Mouse (Mus musculus) liver, embryonic 14.5 days (tissue): Measurements from ENCODE around the gene Capn15. TPM values are rescaled to one million over a fixed set of nuclear protein-coding genes. Genes with fewer than 3 reads are reported as not detected.

ENCODE experiments used
- ATAC-seq: fragments of 200-750 bp; cut with Nextera tagmentation; 2 replicates; pipeline ENCODE4 v1.8.0; 2017; ENCODE audit warnings: moderate number of reproducible peaks, mild to moderate bottlenecking, moderate library complexity; ENCODE audit not compliant: insufficient read depth
- DNase-seq, 3 experiments: peaks; one replicate each; pipeline ENCODE4 v3.0.0-alpha.2; 2012 to 2013; ENCODE audit warnings: low read depth in 3 of 3, low spot score in 3 of 3
- H3K27ac ChIP-seq: fragments of 300-500 bp; sonication (generic); 2 replicates; pipeline ENCODE4 v1.5.1; 2014; ENCODE audit warnings: moderate library complexity, mild to moderate bottlenecking, control low read depth, inconsistent platforms
- H3K27me3 ChIP-seq: fragments of 300-500 bp; sonication (generic); 2 replicates; pipeline ENCODE4 v1.6.1; 2014; ENCODE audit warnings: mild to moderate bottlenecking, low read length, moderate library complexity; ENCODE audit not compliant: control insufficient read depth, insufficient read depth
- H3K36me3 ChIP-seq: fragments of 300-500 bp; sonication (generic); replicated peaks from 2 replicates; pipeline ENCODE4 v1.6.1; 2014; ENCODE audit warnings: low read depth; ENCODE audit not compliant: control insufficient read depth, insufficient read depth
- H3K4me1 ChIP-seq, 2 experiments: fragments of 200-500 bp in 1 of 2; fragments of 300-500 bp in 1 of 2; sonication (generic) in 1 of 2; replicated peaks; 2 replicates each; pipeline ENCODE4 v1.6.1; 2012 to 2014; ENCODE audit warnings: antibody characterized with exemption in 1 of 2, inconsistent platforms in 1 of 2, low read length in 1 of 2; ENCODE audit not compliant: control insufficient read depth in 2 of 2, insufficient read depth in 2 of 2
- H3K4me2 ChIP-seq: fragments of 300-500 bp; sonication (generic); 2 replicates; pipeline ENCODE4 v1.6.1; 2014; ENCODE audit warnings: low read depth, mild to moderate bottlenecking, control low read depth, moderate library complexity
- H3K4me3 ChIP-seq, 2 experiments: fragments of 200-500 bp in 1 of 2; fragments of 300-500 bp in 1 of 2; sonication (generic) in 1 of 2; 2 replicates each; pipeline ENCODE4 v1.5.1; 2012 to 2014; ENCODE audit warnings: low read depth in 2 of 2, low read length in 2 of 2, mild to moderate bottlenecking in 2 of 2, control low read depth in 1 of 2, inconsistent platforms in 1 of 2, moderate library complexity in 1 of 2; ENCODE audit not compliant: insufficient read depth in 1 of 2
- H3K9ac ChIP-seq: fragments of 300-500 bp; sonication (generic); replicated peaks from 2 replicates; pipeline ENCODE4 v1.6.1; 2014; ENCODE audit warnings: mild to moderate bottlenecking, control low read depth, moderate library complexity
- H3K9me3 ChIP-seq: fragments of 300-500 bp; sonication (generic); 2 replicates; pipeline ENCODE4 v1.6.1; 2016; ENCODE audit warnings: low read length, mixed read lengths; ENCODE audit not compliant: control insufficient read depth
- CTCF ChIP-seq: IDR thresholded peaks from 2 replicates; pipeline ENCODE4 v1.5.1; 2016; ENCODE audit warnings: antibody characterized with exemption, low read depth, control low read depth
- EP300 ChIP-seq: IDR thresholded peaks from 2 replicates; pipeline ENCODE4 v1.6.1; 2016; ENCODE audit warnings: antibody characterized with exemption, low read depth
- WGBS: fragments of 180-500 bp; shearing (Covaris S2); extraction: QIAGEN DNeasy Blood & Tissue Kit; methylation state at CpG from one replicate; pipeline ENCODE4 v1.1.7; 2014; ENCODE audit not compliant: insufficient replicate concordance; 5-methylcytosine and 5-hydroxymethylcytosine counted together
- polyA plus RNA-seq, 2 experiments: library from polyadenylated mRNA; depleted of rRNA in 1 of 2; stranded (reverse) in 1 of 2; unstranded in 1 of 2; fragments of >200 nt; fragmentation: Nextera tagmentation in 1 of 2; extraction: Ambion mirVana in 1 of 2; gene quantifications; 2 replicates each; pipeline versions ENCODE4 v1.2.1 to v1.2.3; 2012 to 2014

Capn15 gene
- polyA plus RNA-seq, 2 experiments = 7.7 to 8.3 TPM

- TF ChIP-seq CTCF (no peak), EP300 (no peak)
- H3K4me3 ChIP-seq = no peak overlapping the region
- H3K27me3 ChIP-seq = no peaks in the 10 kb centered on the region
- H3K27ac ChIP-seq = no peak overlapping the region
- no peak for DNase-seq
- H3K4me2 ChIP-seq = no peak overlapping the region
- ATAC-seq = no peak
- 50% methylated on average over 14 of the region's 14 CpGs for WGBS
- no peaks in the 10 kb centered on the region for H3K9me3 ChIP-seq
- H3K36me3 ChIP-seq = no peaks in the 10 kb centered on the region
- H3K4me1 ChIP-seq = peaks cover under 1 to 16% of the 10 kb centered on the region in 2 experiments; a peak in 3 of 4 replicates
- no peak overlapping the region for H3K9ac ChIP-seq
Measured at GRCm38 (mm10) chr17:25913186-25913876, 72.3 kb downstream of the Capn15 start.

DNA sequence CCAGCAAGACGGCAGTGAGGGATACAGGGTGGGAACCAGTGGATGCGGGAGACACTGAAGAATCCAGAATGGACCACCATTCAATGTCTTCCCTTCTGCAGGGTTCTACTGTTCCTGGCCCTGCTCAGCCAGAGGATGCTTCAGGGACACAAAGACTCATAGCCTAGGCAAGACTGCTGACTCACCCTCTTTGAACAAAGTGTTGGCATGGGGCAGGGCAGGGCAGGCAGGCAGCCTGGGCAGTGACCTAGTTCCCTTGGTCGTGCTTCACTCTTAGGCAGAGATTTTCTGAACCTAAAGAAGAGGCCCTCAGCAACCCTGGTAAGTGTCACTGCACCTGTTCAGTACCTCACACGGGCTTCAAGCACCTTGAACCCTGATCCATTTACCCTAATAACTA, 73.8 kb downstream of the Capn15 start:
- Histone ChIP-seq H3K36me3 (no peaks in the 10 kb centered on the region), H3K9me3 (no peaks in the 10 kb centered on the region), H3K4me2 (no peak overlapping the region), H3K4me1 (peaks cover 0 to 15% of the 10 kb centered on the region in 2 experiments; a peak in 1 of 4 replicates), H3K4me3 (no peak overlapping the region), H3K9ac (no peak overlapping the region), H3K27ac (no peak overlapping the region), H3K27me3 (no peaks in the 10 kb centered on the region)
- DNase-seq (no peak), ATAC-seq (no peak)
- 74% methylated on average over 4 of the region's 4 CpGs for WGBS
- no peak for TF ChIP-seq EP300
- no peak for TF ChIP-seq CTCF

Other genes with a start within 250 kb of the Capn15 start
Only the 30 nearest of the 32 such genes appear.
- 7.5 and 10.2 TPM in 2 replicates for gene Narfl, start 212.0 kb downstream of the Capn15 start, polyA plus RNA-seq (2012; rRNA removed)
- 12.9 and 14.0 TPM in 2 replicates for gene Narfl, start 212.0 kb downstream of the Capn15 start, polyA plus RNA-seq (2014; fragmentation: Nextera tagmentation; extraction: Ambion mirVana)
- gene Haghl, start 200.1 kb downstream of the Capn15 start, polyA plus RNA-seq (2012; rRNA removed) = 6.1 and 7.6 TPM in 2 replicates
- gene Haghl, start 200.1 kb downstream of the Capn15 start, polyA plus RNA-seq (2014; fragmentation: Nextera tagmentation; extraction: Ambion mirVana) = 5.8 and 6.1 TPM in 2 replicates
- 0.02 and 0.03 TPM in 2 replicates for gene Ccdc78, start 199.2 kb downstream of the Capn15 start, polyA plus RNA-seq (2012; rRNA removed)
- gene Ccdc78, start 199.2 kb downstream of the Capn15 start, polyA plus RNA-seq (2014; fragmentation: Nextera tagmentation; extraction: Ambion mirVana) = not detected in 2 replicates
- gene Fam173a, start 192.9 kb downstream of the Capn15 start, polyA plus RNA-seq (2012; rRNA removed) = 37.7 and 46.6 TPM in 2 replicates
- 57.2 and 57.7 TPM in 2 replicates for gene Fam173a, start 192.9 kb downstream of the Capn15 start, polyA plus RNA-seq (2014; fragmentation: Nextera tagmentation; extraction: Ambion mirVana)
- gene AC134908.4, start 190.1 kb downstream of the Capn15 start, polyA plus RNA-seq (2012; rRNA removed) = not detected in 2 replicates
- not detected in 2 replicates for gene AC134908.4, start 190.1 kb downstream of the Capn15 start, polyA plus RNA-seq (2014; fragmentation: Nextera tagmentation; extraction: Ambion mirVana)
- 20.3 and 27.3 TPM in 2 replicates for gene Metrn, start 188.7 kb downstream of the Capn15 start, polyA plus RNA-seq (2012; rRNA removed)
- 4.1 TPM in 2 replicates for gene Metrn, start 188.7 kb downstream of the Capn15 start, polyA plus RNA-seq (2014; fragmentation: Nextera tagmentation; extraction: Ambion mirVana)
- 0.04 and 0.22 TPM in 2 replicates for gene Fbxl16, start 176.7 kb downstream of the Capn15 start, polyA plus RNA-seq (2012; rRNA removed)
- gene Fbxl16, start 176.7 kb downstream of the Capn15 start, polyA plus RNA-seq (2014; fragmentation: Nextera tagmentation; extraction: Ambion mirVana) = not detected in 2 replicates
- 14.1 and 14.3 TPM in 2 replicates for gene Wdr24, start 162.2 kb downstream of the Capn15 start, polyA plus RNA-seq (2012; rRNA removed)
- gene Wdr24, start 162.2 kb downstream of the Capn15 start, polyA plus RNA-seq (2014; fragmentation: Nextera tagmentation; extraction: Ambion mirVana) = 9.2 and 11.4 TPM in 2 replicates
- gene Jmjd8, start 156.9 kb downstream of the Capn15 start, polyA plus RNA-seq (2012; rRNA removed) = 17.3 and 17.9 TPM in 2 replicates
- gene Jmjd8, start 156.9 kb downstream of the Capn15 start, polyA plus RNA-seq (2014; fragmentation: Nextera tagmentation; extraction: Ambion mirVana) = 13.7 and 16.2 TPM in 2 replicates
- gene Stub1, start 152.4 kb downstream of the Capn15 start, polyA plus RNA-seq (2012; rRNA removed) = 70.2 and 85.1 TPM in 2 replicates
- 96.7 and 100 TPM in 2 replicates for gene Stub1, start 152.4 kb downstream of the Capn15 start, polyA plus RNA-seq (2014; fragmentation: Nextera tagmentation; extraction: Ambion mirVana)
- 1.5 and 2.0 TPM in 2 replicates for gene Rhbdl1, start 148.5 kb downstream of the Capn15 start, polyA plus RNA-seq (2012; rRNA removed)
- gene Rhbdl1, start 148.5 kb downstream of the Capn15 start, polyA plus RNA-seq (2014; fragmentation: Nextera tagmentation; extraction: Ambion mirVana) = 0.35 and 0.58 TPM in 2 replicates
- 3.3 and 6.9 TPM in 2 replicates for gene Gm20683, start 144.0 kb downstream of the Capn15 start, polyA plus RNA-seq (2012; rRNA removed)
- gene Gm20683, start 144.0 kb downstream of the Capn15 start, polyA plus RNA-seq (2014; fragmentation: Nextera tagmentation; extraction: Ambion mirVana) = 0.43 TPM in 1 of 2 replicates, not detected in the other
- gene Rhot2, start 140.9 kb downstream of the Capn15 start, polyA plus RNA-seq (2012; rRNA removed) = 33.3 and 34.7 TPM in 2 replicates
- gene Rhot2, start 140.9 kb downstream of the Capn15 start, polyA plus RNA-seq (2014; fragmentation: Nextera tagmentation; extraction: Ambion mirVana) = 4.2 and 5.3 TPM in 2 replicates
- gene Wdr90, start 124.3 kb downstream of the Capn15 start, polyA plus RNA-seq (2012; rRNA removed) = 18.1 and 19.6 TPM in 2 replicates
- 7.5 and 11.1 TPM in 2 replicates for gene Wdr90, start 124.3 kb downstream of the Capn15 start, polyA plus RNA-seq (2014; fragmentation: Nextera tagmentation; extraction: Ambion mirVana)
- 22.1 and 23.1 TPM in 2 replicates for gene Mcrip2, start 117.0 kb downstream of the Capn15 start, polyA plus RNA-seq (2012; rRNA removed)
- 44.0 and 44.9 TPM in 2 replicates for gene Mcrip2, start 117.0 kb downstream of the Capn15 start, polyA plus RNA-seq (2014; fragmentation: Nextera tagmentation; extraction: Ambion mirVana)
- 45.3 and 47.6 TPM in 2 replicates for gene Mettl26, start 110.7 kb downstream of the Capn15 start, polyA plus RNA-seq (2012; rRNA removed)
- gene Mettl26, start 110.7 kb downstream of the Capn15 start, polyA plus RNA-seq (2014; fragmentation: Nextera tagmentation; extraction: Ambion mirVana) = 46.5 and 50.3 TPM in 2 replicates
- gene Wfikkn1, start 104.9 kb downstream of the Capn15 start, polyA plus RNA-seq (2012; rRNA removed) = 0.54 and 0.71 TPM in 2 replicates
- gene Wfikkn1, start 104.9 kb downstream of the Capn15 start, polyA plus RNA-seq (2014; fragmentation: Nextera tagmentation; extraction: Ambion mirVana) = 0.52 and 0.67 TPM in 2 replicates
- gene Rab40c, start 66.1 kb downstream of the Capn15 start, polyA plus RNA-seq (2012; rRNA removed) = 6.4 and 7.8 TPM in 2 replicates
- 3.4 and 3.8 TPM in 2 replicates for gene Rab40c, start 66.1 kb downstream of the Capn15 start, polyA plus RNA-seq (2014; fragmentation: Nextera tagmentation; extraction: Ambion mirVana)
- gene Pigq, start 40.9 kb downstream of the Capn15 start, polyA plus RNA-seq (2012; rRNA removed) = 270 and 414 TPM in 2 replicates
- gene Pigq, start 40.9 kb downstream of the Capn15 start, polyA plus RNA-seq (2014; fragmentation: Nextera tagmentation; extraction: Ambion mirVana) = 170 and 186 TPM in 2 replicates
- 4.3 and 8.9 TPM in 2 replicates for gene Nhlrc4, start 40.8 kb downstream of the Capn15 start, polyA plus RNA-seq (2012; rRNA removed)
- gene Nhlrc4, start 40.8 kb downstream of the Capn15 start, polyA plus RNA-seq (2014; fragmentation: Nextera tagmentation; extraction: Ambion mirVana) = 1.9 and 4.6 TPM in 2 replicates
- gene A930017K11Rik, start 33.2 kb downstream of the Capn15 start, polyA plus RNA-seq (2012; rRNA removed) = 0.16 and 0.24 TPM in 2 replicates
- gene A930017K11Rik, start 33.2 kb downstream of the Capn15 start, polyA plus RNA-seq (2014; fragmentation: Nextera tagmentation; extraction: Ambion mirVana) = 0.13 and 0.37 TPM in 2 replicates
- gene Rab11fip3, start 83.8 kb upstream of the Capn15 start, polyA plus RNA-seq (2012; rRNA removed) = 2.1 and 2.3 TPM in 2 replicates
- gene Rab11fip3, start 83.8 kb upstream of the Capn15 start, polyA plus RNA-seq (2014; fragmentation: Nextera tagmentation; extraction: Ambion mirVana) = 1.4 and 1.8 TPM in 2 replicates
- gene Decr2, start 104.5 kb upstream of the Capn15 start, polyA plus RNA-seq (2012; rRNA removed) = 6.2 and 6.8 TPM in 2 replicates
- 5.5 and 6.5 TPM in 2 replicates for gene Decr2, start 104.5 kb upstream of the Capn15 start, polyA plus RNA-seq (2014; fragmentation: Nextera tagmentation; extraction: Ambion mirVana)
- gene Nme4, start 109.8 kb upstream of the Capn15 start, polyA plus RNA-seq (2012; rRNA removed) = 46.2 and 52.2 TPM in 2 replicates
- 45.1 and 46.7 TPM in 2 replicates for gene Nme4, start 109.8 kb upstream of the Capn15 start, polyA plus RNA-seq (2014; fragmentation: Nextera tagmentation; extraction: Ambion mirVana)
- gene Tmem8, start 127.5 kb upstream of the Capn15 start, polyA plus RNA-seq (2012; rRNA removed) = 2.8 and 3.6 TPM in 2 replicates
- gene Tmem8, start 127.5 kb upstream of the Capn15 start, polyA plus RNA-seq (2014; fragmentation: Nextera tagmentation; extraction: Ambion mirVana) = 0.88 and 1.1 TPM in 2 replicates
- gene Mrpl28, start 137.7 kb upstream of the Capn15 start, polyA plus RNA-seq (2012; rRNA removed) = 47.8 and 58.0 TPM in 2 replicates
- 121 and 129 TPM in 2 replicates for gene Mrpl28, start 137.7 kb upstream of the Capn15 start, polyA plus RNA-seq (2014; fragmentation: Nextera tagmentation; extraction: Ambion mirVana)
- gene Axin1, start 152.9 kb upstream of the Capn15 start, polyA plus RNA-seq (2012; rRNA removed) = 6.5 and 8.7 TPM in 2 replicates
- 3.8 and 6.0 TPM in 2 replicates for gene Axin1, start 152.9 kb upstream of the Capn15 start, polyA plus RNA-seq (2014; fragmentation: Nextera tagmentation; extraction: Ambion mirVana)
- gene Pdia2, start 213.3 kb upstream of the Capn15 start, polyA plus RNA-seq (2012; rRNA removed) = 22.0 and 25.9 TPM in 2 replicates
- 86.6 and 89.7 TPM in 2 replicates for gene Pdia2, start 213.3 kb upstream of the Capn15 start, polyA plus RNA-seq (2014; fragmentation: Nextera tagmentation; extraction: Ambion mirVana)
- gene Rgs11, start 217.2 kb upstream of the Capn15 start, polyA plus RNA-seq (2012; rRNA removed) = 0.35 and 0.48 TPM in 2 replicates
- gene Rgs11, start 217.2 kb upstream of the Capn15 start, polyA plus RNA-seq (2014; fragmentation: Nextera tagmentation; extraction: Ambion mirVana) = 0.10 and 0.28 TPM in 2 replicates
- gene Arhgdig, start 222.0 kb upstream of the Capn15 start, polyA plus RNA-seq (2012; rRNA removed) = 10.6 and 11.6 TPM in 2 replicates
- 15.9 and 22.8 TPM in 2 replicates for gene Arhgdig, start 222.0 kb upstream of the Capn15 start, polyA plus RNA-seq (2014; fragmentation: Nextera tagmentation; extraction: Ambion mirVana)